Mouse (Mus musculus): Measurements from ENCODE around the gene Hspbap1. TPM values are rescaled to one million over a fixed set of nuclear protein-coding genes. Genes with fewer than 3 reads are reported as not detected.

Hspbap1 gene
- polyA plus RNA-seq, 1 experiment from 2014 or later, result 8.0 TPM

- H3K4me1 ChIP-seq (replicated peaks; ENCODE audit: control insufficient read depth, insufficient read depth, low read length), result no peaks in the 10 kb centered on the region
- H3K27ac ChIP-seq (ENCODE audit: low read depth, low read length), result no peak overlapping the region
- TF ChIP-seq CTCF (IDR thresholded peaks at IDR 0.05; ENCODE audit: low read depth), result no peak
- ATAC-seq, result no peak
- no peak overlapping the region for H3K4me3 ChIP-seq (ENCODE audit: low read depth, low read length)
- no peak overlapping the region for H3K9ac ChIP-seq (ENCODE audit: low read depth, low read length)
- H3K4me2 ChIP-seq (replicated peaks; ENCODE audit: low read depth), result no peak overlapping the region
- WGBS, result 83% methylated on average over 16 of the region's 16 CpGs
- H3K36me3 ChIP-seq (ENCODE audit: control insufficient read depth, insufficient read depth), result peaks cover 69% of the 10 kb centered on the region
- H3K9me3 ChIP-seq (ENCODE audit: control insufficient read depth), result no peaks in the 10 kb centered on the region
- H3K27me3 ChIP-seq (replicated peaks; ENCODE audit: control insufficient read depth, insufficient read depth, low read length), result no peaks in the 10 kb centered on the region
These were observed 90.1 kb downstream of the Hspbap1 start for GRCm38 (mm10) chr16:35860236-35860635.

GRCm38 (mm10) chr16:35862057-35862456 is 91.9 kb downstream of the Hspbap1 start:
- Histone ChIP-seq H3K4me1 (replicated peaks; ENCODE audit: control insufficient read depth, insufficient read depth, low read length) (no peaks in the 10 kb centered on the region), H3K9ac (ENCODE audit: low read depth, low read length) (no peak overlapping the region), H3K27ac (ENCODE audit: low read depth, low read length) (no peak overlapping the region), H3K36me3 (ENCODE audit: control insufficient read depth, insufficient read depth) (peaks cover 65% of the 10 kb centered on the region), H3K27me3 (replicated peaks; ENCODE audit: control insufficient read depth, insufficient read depth, low read length) (no peaks in the 10 kb centered on the region), H3K4me3 (ENCODE audit: low read depth, low read length) (no peak overlapping the region), H3K9me3 (ENCODE audit: control insufficient read depth) (no peaks in the 10 kb centered on the region), H3K4me2 (replicated peaks; ENCODE audit: low read depth) (no peak overlapping the region)
- 93% methylated on average over 1 of the region's 1 CpGs for WGBS
- ATAC-seq, result no peak
- peak; percentile 67 for TF ChIP-seq CTCF (IDR thresholded peaks at IDR 0.05; ENCODE audit: low read depth)

- no peaks in the 10 kb centered on the region for H3K9me3 ChIP-seq (ENCODE audit: control insufficient read depth)
- H3K4me3 ChIP-seq (ENCODE audit: low read depth, low read length), result no peak overlapping the region
- no peak overlapping the region for H3K9ac ChIP-seq (ENCODE audit: low read depth, low read length)
- WGBS, result 63% methylated on average over 11 of the region's 11 CpGs
- no peak overlapping the region for H3K27ac ChIP-seq (ENCODE audit: low read depth, low read length)
- no peak for ATAC-seq
- TF ChIP-seq CTCF (IDR thresholded peaks at IDR 0.05; ENCODE audit: low read depth), result no peak
- peaks cover 8% of the 10 kb centered on the region; the same call in 1 of the 2 replicates for H3K4me1 ChIP-seq (replicated peaks; ENCODE audit: control insufficient read depth, insufficient read depth, low read length)
- H3K27me3 ChIP-seq (replicated peaks; ENCODE audit: control insufficient read depth, insufficient read depth, low read length), result no peaks in the 10 kb centered on the region
- peaks cover 17% of the 10 kb centered on the region for H3K36me3 ChIP-seq (ENCODE audit: control insufficient read depth, insufficient read depth)
- H3K4me2 ChIP-seq (replicated peaks; ENCODE audit: low read depth), result no peak overlapping the region
These were observed 97.6 kb downstream of the Hspbap1 start for GRCm38 (mm10) chr16:35867726-35868125.

GRCm38 (mm10) chr16:35869126-35869525 is 99.0 kb downstream of the Hspbap1 start:
- H3K27ac ChIP-seq (ENCODE audit: low read depth, low read length), result peak overlapping the region; percentile 85
- H3K36me3 ChIP-seq (ENCODE audit: control insufficient read depth, insufficient read depth), result peaks cover 14% of the 10 kb centered on the region
- peak overlapping the region; percentile 73 for H3K4me2 ChIP-seq (replicated peaks; ENCODE audit: low read depth)
- H3K4me3 ChIP-seq (ENCODE audit: low read depth, low read length), result peak overlapping the region; percentile 74
- H3K4me1 ChIP-seq (replicated peaks; ENCODE audit: control insufficient read depth, insufficient read depth, low read length), result peaks cover 8% of the 10 kb centered on the region; the same call in 1 of the 2 replicates
- H3K9ac ChIP-seq (ENCODE audit: low read depth, low read length), result no peak overlapping the region
- no peaks in the 10 kb centered on the region for H3K9me3 ChIP-seq (ENCODE audit: control insufficient read depth)
- 20% methylated on average over 3 of the region's 3 CpGs for WGBS
- H3K27me3 ChIP-seq (replicated peaks; ENCODE audit: control insufficient read depth, insufficient read depth, low read length), result no peaks in the 10 kb centered on the region
- TF ChIP-seq CTCF (IDR thresholded peaks at IDR 0.05; ENCODE audit: low read depth), result peak; percentile 65
- ATAC-seq, result peak; percentile 62

GRCm38 (mm10) chr16:35869656-35870055 is 99.5 kb downstream of the Hspbap1 start:
- peaks cover 8% of the 10 kb centered on the region; the same call in 1 of the 2 replicates for H3K4me1 ChIP-seq (replicated peaks; ENCODE audit: control insufficient read depth, insufficient read depth, low read length)
- H3K9me3 ChIP-seq (ENCODE audit: control insufficient read depth), result no peaks in the 10 kb centered on the region
- no peak for ATAC-seq
- WGBS, result 63% methylated on average over 6 of the region's 6 CpGs
- no peak for TF ChIP-seq CTCF (IDR thresholded peaks at IDR 0.05; ENCODE audit: low read depth)
- peak overlapping the region; percentile 74 for H3K4me3 ChIP-seq (ENCODE audit: low read depth, low read length)
- peak overlapping the region; percentile 85; the same call in 1 of the 2 replicates for H3K27ac ChIP-seq (ENCODE audit: low read depth, low read length)
- H3K9ac ChIP-seq (ENCODE audit: low read depth, low read length), result no peak overlapping the region
- H3K4me2 ChIP-seq (replicated peaks; ENCODE audit: low read depth), result peak overlapping the region; percentile 73
- H3K27me3 ChIP-seq (replicated peaks; ENCODE audit: control insufficient read depth, insufficient read depth, low read length), result no peaks in the 10 kb centered on the region
- peaks cover 8% of the 10 kb centered on the region for H3K36me3 ChIP-seq (ENCODE audit: control insufficient read depth, insufficient read depth)

- TF ChIP-seq CTCF (IDR thresholded peaks at IDR 0.05; ENCODE audit: low read depth), result no peak
- H3K27me3 ChIP-seq (replicated peaks; ENCODE audit: control insufficient read depth, insufficient read depth, low read length), result no peaks in the 10 kb centered on the region
- H3K27ac ChIP-seq (ENCODE audit: low read depth, low read length), result peak overlapping the region; percentile 85
- H3K9me3 ChIP-seq (ENCODE audit: control insufficient read depth), result no peaks in the 10 kb centered on the region
- peak overlapping the region; percentile 73 for H3K4me2 ChIP-seq (replicated peaks; ENCODE audit: low read depth)
- peak overlapping the region; percentile 75 for H3K9ac ChIP-seq (ENCODE audit: low read depth, low read length)
- 2% methylated on average over 12 of the region's 12 CpGs for WGBS
- peak overlapping the region; percentile 74 for H3K4me3 ChIP-seq (ENCODE audit: low read depth, low read length)
- H3K4me1 ChIP-seq (replicated peaks; ENCODE audit: control insufficient read depth, insufficient read depth, low read length), result peaks cover 8% of the 10 kb centered on the region; the same call in 1 of the 2 replicates
- no peak; the same call in 1 of the 2 replicates for ATAC-seq
- no peaks in the 10 kb centered on the region; the same call in 1 of the 2 replicates for H3K36me3 ChIP-seq (ENCODE audit: control insufficient read depth, insufficient read depth)
These were observed 100.4 kb downstream of the Hspbap1 start for GRCm38 (mm10) chr16:35870581-35871047.

Measured in intestine, postnatal 0 days (tissue).